Mouse (Mus musculus) adrenal gland, adult 18-20 months (tissue): ENCODE data around the gene Erlec1. TPM values are rescaled to one million over a fixed set of nuclear protein-coding genes. Genes with fewer than 3 reads are reported as not detected.
A peak's percentile ranks its signal among the peaks of the same experiment; 100 is the strongest.

Experiments
- DNase-seq, 2 experiments: peaks; one replicate each; pipeline ENCODE4 v3.0.0; 2021 to 2022; ENCODE audit warnings: low spot score in 2 of 2
- long read RNA-seq, 2 experiments: library from polyadenylated mRNA; stranded (forward); transcript quantifications; one replicate each; pipeline ENCODE4 v2.0.0; 2021
- total RNA-seq, 2 experiments: library from RNA; stranded (reverse); gene quantifications; 1 replicate in 1 of 2; 2 replicates in 1 of 2; pipeline ENCODE4 v1.2.3; 2021

Gene Erlec1
- 10 to 100 TPM; 50.0 to 70.6 TPM for total RNA-seq
- long read RNA-seq, experiment 1, transcript Erlec1-201 (14 exons, 2,532 nt), result major isoform, 9 of 11 reads
- long read RNA-seq, experiment 1, partial matches to known transcripts, result 0 of 11 reads
- long read RNA-seq, experiment 1, other reads (novel, unspliced or antisense), result 2 of 11 reads
- long read RNA-seq, experiment 2, transcript Erlec1-201 (14 exons, 2,532 nt), result major isoform, 7 of 24 reads
- long read RNA-seq, experiment 2, partial matches to known transcripts, result 10 of 24 reads
- long read RNA-seq, experiment 2, other reads (novel, unspliced or antisense), result 6 of 24 reads

DNA sequence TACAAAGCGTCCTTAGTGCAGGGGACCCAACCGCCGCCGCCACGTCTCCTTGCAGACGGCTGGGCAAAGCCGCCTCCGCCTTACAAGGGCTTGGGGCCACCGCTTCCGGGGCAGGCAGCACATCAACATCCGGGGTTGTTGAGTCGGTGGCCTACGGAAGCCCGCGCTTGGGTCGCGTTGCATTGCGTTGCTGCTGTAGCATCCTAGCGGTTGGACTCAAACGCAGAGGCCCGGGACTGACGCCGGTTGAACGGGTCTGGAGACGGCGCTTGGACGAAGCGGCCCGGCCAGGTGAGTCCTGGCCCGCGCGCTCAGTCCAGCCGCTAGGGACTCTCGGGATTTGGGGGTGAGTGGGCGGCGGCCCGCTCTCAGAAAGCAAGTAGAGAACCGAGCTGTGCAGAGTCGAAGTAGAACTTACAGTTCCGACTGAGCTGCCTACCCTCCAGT is at the start of gene Erlec1:
Gene Erlec1, minus strand, starts transcription at position 57 of the 447 bp plus-strand sequence.
- peak; percentile 77 to 80 for DNase-seq

DNA sequence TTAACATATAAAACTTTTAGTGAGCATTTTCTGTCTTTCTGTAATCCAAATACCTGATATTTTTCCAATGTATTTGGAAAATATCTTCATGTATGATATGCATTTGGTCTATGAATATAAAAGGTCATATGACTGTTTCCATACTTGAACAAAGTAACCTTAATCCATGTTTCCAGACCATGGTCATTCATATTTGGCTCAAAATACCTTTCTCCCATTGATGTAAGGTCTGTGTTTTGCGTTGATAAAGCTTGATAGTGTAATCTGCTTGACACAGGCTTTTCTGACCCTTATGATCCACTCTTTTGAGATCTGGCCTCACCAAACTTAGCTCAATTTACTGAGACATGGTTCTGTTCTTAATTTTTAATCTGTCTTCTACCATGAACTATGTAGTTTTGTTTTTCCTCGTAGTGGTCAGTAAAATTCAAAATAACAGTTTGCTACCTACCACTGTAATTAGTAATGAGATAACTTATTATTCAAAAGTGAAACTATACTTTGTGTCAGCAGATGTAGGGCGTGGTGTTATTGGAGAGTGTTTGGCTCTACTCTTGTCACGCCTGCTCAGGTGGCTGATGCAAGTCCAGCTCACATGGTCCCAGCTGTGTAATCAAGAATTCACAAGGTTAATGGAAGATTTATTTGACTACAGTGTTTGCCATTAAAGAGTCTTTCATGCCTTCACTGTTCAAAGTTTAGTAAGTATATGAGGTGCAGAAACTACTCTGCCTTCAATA is 47.2 kb upstream of the Erlec1 start:
- DNase-seq, result no peak

DNA sequence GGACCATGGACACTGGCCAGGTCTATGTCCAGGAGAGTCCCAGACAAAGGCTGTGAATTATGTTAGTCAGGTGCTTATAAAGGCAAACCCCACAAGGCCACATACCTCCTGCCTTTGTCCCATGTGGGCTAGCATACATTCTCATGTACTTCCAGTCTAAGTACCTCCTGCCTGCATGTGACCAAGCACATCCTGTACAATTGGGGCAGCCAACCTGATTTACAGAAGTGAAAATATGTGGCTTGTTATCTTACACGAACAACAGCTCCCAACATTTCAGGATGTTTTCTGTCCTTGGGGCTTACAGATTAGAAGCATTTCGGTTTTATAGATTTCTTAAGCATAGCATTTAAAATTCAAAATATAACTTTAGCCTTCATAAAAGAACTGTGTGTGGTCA is 45.9 kb upstream of the Erlec1 start:
- no peak for DNase-seq

DNA sequence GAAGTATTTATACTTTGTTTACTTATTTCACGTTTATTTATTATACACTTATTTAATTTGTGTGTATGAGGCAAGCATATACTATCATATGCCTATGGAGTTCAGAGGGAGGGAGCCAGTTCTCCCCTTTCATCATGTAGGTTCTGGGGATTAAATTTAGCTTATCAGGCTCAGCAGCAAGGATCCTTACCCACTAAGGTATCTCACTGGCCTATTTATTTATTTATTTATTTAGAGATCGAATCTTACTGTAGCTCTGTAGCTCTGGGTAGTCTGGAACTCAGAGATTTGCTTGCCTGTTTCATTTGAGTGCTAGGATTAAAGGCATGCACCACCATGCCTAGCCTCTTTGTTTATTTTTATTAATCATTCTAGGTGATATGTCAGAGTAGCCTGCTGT is 44.6 kb upstream of the Erlec1 start:
- no peak for DNase-seq

DNA sequence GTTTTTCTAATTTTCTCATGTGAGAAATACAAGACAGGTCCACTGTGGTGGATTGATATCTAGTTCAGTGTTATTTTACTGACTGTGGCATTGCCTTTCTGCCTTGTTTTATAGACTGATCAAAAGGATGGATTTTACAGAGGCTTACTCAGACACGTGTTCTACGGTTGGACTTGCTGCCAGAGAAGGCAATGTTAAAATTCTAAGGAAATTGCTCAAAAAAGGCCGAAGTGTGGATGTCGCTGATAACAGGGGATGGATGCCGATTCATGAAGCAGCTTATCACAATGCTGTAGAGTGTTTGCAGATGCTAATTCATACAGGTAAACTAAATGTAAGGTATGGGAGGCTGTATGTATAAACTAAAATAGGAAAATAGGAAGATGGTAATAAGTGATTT is 44.1 kb upstream of the Erlec1 start:
- no peak for DNase-seq

DNA sequence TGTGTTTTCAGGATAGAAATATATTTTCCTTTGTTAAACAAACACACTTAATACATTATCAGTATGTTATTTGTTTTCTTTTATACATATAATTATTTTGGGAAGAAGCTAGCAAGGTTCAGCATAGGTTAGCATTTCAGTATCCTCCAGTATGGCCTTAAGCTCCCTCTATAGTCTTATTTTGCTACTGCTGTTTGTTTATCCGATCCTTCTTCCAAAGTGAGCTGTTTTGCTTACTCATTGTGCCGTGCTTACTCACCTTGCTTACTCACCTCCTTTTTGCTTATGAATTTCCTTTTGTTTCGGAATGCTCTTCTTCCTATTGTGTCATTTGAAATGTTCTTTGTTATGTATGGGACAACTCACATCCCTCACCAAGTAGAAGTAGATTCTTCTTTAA is 42.5 kb upstream of the Erlec1 start:
- no peak for DNase-seq

DNA sequence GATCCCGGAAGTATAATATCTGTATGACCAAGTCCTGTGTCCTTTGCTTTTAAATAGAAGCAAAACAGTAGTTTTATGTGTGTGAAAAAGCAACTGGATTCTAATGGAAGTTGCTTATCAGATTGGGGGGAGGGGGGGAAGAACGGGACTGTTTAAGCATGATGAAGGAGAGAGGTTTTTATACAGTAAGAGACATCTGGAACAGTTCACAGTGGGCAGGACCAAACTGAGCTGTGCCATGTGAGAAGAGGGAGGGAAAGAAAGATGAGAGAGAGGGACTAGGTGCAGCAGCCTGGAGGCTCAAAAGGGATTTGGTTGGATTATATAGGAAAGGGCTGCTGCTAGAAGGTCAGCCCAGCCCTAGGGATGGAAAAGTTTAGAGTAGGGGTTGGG is 32.5 kb upstream of the Erlec1 start:
- DNase-seq, result no peak

DNA sequence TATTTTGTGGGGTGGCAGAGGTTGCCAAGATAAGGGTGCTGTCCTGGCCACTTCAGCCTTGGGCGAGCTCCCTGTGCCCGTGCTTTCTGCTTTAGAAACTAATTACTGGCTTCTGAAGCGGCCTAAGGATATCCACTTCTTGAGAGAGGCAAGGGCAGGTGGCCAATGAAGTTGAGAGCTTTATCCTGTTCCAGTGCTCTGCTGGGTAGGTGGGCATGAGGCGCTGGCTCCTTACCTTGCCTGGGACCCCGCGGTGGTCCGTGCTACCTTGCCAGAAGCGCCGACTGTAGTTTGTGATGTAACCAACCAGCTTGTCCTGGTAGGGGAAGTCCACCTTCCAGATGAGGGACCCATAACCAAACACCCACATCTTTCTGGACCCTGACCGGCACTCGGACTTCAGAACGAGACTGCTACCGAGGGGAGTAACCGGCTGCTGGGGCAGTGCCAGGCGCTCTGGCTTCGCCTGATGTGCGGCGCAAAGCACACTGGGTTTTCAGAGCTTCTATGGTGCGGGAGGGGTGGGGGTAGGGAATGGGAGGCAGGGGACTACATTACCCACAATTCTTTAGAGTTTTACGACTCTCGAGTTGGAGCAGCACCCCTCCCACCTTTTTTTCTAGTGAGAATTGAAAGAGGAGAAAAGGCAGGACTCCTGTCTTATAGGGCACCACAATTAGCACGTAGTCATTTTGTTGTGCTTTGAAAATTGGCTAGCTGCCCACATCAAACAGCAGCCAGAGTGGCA is 31.9 kb upstream of the Erlec1 start, which contains the start of gene Chac2:
Gene Chac2, minus strand, starts transcription at position 474 of the 748 bp plus-strand sequence.
- peak; percentile 75 to 77 for DNase-seq

DNA sequence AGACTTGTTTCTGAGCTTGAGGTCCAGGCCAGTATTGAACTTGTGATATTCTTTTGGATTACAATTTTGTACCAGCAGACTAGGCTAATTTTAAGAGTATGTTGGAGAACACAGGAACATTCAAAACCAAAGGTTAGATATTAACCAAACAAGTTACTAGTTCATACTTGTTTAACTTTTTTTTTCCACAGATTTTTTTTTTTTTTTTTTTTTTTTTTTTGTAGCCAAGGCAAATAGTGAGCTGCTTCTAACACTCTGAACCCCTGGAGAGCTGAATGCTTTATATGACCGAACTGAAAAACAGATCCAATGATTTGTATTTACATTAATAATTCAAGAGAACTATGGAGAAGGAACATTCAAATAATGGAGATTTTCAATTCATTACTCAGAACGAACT is 31.1 kb upstream of the Erlec1 start:
- no peak for DNase-seq

DNA sequence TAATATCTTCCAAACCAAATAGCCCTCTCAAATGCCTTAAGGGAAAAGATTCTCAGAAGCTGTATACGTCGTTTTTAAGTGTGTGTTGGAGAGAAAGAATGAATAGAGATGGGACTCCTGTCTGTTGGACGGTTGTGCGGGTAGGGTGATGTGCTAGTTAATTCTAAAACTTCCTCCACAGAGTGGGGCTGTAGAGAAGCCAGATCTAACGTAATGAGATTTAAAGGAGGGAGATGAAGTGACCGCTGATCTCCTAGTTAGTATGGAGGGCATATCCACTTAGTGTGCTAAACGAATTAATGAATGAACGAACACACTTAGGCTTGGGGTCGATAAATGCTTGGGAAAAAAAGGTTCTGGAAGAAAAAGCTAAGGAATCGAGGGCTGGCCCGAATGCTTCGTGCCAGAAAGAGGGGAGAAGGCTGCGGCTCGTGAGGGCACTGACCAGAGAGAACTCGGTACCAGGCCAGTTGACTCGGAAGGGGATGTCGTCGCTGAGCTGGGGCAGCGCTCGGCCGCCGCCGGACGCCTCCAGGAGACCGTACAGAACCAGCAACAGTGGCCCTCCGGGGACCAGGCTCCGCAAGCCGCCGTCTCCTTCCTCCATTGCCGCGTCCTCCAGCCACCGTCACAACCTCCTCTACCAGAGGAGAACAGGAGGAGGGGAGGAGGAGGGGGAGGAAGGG is 523 bp downstream of the Erlec1 start:
- peak; percentile 44 to 48 for DNase-seq

DNA sequence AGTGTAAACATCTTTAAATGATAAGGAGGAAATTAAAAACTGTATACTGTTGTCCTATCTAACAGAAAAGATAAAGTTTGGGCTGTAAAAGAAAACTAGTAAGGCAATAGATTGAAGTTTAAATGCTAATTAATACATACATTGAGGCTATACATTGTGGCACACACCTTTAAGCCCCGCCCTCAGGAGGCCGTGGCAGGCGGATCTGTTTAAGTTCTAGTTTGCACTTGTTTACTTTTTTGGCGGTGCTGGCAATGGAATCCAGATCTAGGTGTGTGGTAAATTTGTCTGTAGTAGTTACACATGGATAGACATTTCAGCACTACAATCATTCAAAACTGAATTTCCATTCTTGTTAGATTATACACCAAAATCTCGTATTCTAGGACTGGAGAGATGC is 1.3 kb downstream of the Erlec1 start:
- no peak for DNase-seq

DNA sequence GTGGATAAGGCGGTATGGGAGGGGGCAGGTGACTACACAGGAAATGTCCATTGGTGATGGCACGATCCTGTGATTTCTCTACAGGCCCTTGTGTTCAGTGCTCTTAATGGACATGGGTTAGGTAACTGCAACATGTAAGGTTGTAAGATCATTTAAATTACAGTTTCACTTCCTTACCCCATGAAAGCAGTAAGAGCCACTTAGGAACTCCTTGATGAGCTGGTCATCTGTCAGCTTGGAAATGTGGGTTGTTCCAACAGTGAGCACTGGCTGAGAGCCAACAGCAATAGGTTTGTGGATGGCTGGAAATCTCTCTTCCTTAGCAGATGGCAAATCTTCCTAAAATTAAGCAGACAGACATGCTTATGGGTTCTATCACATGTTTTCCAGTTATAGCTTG is 10.6 kb downstream of the Erlec1 start:
- DNase-seq, result no peak

DNA sequence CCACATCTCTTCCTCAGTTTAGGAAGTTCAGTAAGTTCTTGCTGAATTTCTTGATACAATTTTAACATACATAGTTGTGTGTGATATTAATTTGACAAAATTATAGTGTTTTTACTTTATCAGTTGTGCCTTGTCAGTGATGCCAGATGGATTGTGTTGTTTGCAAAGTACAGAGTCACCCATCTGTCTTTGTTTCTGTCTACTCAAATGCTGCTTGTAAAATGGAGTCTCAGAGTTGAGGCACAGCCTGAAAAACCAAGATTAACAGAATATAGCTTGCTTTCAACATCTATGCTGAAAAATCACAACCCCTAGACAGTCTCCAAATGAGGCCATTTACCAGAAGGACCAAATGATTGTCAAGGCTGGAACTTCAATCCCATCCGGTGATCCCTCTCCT is 25.6 kb downstream of the Erlec1 start:
- no peak for DNase-seq

DNA sequence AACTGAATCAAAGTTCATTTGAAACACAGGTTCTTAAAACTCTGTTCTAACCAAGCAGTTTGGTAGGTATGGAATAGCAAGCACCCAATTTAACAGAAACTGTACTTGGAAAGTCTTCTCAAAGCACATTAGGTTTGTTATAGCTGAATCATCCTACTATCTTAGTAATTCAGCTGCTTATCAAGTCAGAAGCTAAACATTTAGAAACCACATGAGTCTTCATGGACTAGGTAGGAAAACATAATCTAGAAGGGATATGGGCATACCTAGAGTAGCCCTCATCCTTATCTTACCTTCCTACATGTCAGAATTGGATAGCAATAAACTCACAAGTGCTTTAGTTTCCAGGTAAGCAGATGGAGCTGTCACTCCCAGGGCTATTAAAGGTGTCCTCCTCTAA is 26.1 kb downstream of the Erlec1 start:
- DNase-seq, result no peak

DNA sequence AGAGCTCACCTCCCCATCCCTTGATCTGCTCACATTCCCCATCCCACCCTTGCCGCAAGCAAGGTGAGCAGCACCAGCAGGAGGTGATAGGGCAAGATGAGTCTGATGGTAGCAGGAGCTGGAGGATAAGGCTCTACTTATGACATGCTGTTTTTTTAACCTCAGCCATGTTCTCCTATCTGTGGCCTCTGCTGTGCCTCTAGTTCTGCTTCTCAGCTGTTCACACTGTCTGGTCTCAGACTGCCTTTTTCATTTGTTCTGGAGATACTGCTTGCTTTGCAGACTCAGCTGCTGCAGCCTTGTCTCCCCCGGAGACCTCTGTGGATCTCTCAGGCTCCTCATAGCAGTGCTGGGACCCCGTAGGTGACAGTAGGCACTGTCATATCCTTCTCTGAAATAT is 30.9 kb downstream of the Erlec1 start:
- no peak for DNase-seq

DNA sequence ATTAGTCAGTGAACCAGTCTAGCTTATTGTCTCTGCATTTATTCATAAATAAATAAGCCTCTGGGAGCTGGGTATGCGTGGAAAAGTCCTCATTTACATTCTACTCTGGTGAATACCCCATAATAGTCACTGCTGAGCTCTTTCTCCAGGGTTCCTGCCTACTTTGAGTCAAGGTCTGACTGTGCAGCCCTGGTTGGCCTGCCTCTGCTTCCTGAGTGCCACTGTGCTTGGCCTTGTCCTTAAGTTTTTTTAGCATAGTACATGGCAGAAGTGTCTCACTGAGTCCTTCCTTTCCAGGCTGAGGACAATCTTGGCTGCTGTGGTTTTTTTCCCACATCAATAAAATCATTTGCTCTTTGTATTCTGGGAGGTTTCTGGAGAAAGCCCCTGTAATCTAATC is 33.5 kb downstream of the Erlec1 start:
- no peak for DNase-seq

DNA sequence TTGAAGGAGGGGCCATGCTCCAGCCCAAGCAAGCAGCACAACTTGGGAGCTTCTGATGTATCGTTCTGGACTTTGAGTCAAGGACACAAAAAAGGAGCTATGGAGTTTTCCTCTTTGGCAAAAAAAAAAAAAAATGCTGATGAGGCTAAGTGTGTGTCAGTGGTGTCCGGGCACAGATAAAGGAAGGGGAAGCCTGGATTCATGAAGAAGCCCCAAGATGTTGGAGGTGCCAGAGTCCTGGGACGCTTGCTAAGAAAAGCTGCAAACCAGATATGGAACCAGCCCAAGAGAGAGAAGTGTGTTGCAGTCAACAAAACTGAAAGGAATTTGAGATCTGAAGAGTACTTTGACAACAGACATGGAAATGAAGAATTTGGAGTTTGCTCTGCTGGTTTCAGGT is 41.8 kb downstream of the Erlec1 start:
- DNase-seq, result no peak

DNA sequence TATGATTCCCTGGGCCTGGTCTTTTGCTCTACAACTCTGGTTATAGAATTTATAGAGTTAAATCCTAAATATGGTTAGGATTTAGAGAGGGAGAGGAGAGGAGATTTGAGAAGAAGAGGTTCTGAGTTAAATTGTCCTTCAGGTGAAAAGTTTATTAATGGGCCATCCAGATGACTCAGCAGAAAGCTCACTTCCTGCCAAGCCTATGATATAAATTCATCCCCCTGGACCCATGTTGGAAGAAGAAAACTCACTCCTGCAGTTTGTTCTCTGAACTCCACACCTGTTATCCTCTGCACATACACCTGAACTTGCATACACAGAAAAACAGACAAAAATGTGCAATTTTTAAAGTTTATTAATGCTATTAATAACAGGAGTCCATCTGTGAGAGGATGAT is 54.8 kb downstream of the Erlec1 start:
- no peak for DNase-seq

DNA sequence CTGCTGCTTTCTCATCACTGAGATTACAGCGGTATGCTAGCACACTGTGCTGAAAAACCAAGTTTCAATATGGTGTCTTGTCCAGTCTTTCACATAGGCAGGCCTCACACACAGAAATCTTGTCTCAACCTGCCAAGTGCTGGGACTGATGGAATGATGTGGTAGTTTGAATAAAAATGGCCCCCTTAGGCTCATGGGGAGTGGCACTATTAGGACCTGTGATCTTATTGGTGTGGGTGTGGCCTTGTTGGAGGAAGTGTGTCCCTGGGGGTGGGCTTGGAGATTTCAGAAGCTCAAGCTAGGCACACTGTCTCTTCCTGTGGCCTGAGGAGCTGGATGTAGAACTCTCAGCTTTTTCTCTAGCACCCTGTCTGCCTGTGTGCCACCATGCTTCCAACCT is 57.9 kb downstream of the Erlec1 start:
- no peak for DNase-seq

DNA sequence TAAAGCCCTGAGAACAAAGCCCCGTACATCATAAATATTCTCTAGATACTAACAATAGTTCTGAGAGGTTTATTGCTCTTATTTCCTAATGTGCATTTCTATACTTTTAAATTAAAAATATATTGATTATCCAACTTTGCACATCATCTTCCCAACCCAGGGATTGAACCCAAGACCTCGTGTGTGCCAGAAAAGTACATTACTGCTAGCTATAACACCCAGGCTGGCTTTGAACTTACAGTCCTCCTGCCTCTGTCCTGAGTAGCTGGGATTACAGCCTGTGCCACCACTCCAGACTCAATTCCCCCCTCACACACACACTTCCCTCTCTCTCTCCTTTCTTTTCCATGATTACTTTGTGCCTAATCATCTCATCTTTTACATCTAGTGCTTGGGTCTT is 66.0 kb downstream of the Erlec1 start:
- no peak for DNase-seq

DNA sequence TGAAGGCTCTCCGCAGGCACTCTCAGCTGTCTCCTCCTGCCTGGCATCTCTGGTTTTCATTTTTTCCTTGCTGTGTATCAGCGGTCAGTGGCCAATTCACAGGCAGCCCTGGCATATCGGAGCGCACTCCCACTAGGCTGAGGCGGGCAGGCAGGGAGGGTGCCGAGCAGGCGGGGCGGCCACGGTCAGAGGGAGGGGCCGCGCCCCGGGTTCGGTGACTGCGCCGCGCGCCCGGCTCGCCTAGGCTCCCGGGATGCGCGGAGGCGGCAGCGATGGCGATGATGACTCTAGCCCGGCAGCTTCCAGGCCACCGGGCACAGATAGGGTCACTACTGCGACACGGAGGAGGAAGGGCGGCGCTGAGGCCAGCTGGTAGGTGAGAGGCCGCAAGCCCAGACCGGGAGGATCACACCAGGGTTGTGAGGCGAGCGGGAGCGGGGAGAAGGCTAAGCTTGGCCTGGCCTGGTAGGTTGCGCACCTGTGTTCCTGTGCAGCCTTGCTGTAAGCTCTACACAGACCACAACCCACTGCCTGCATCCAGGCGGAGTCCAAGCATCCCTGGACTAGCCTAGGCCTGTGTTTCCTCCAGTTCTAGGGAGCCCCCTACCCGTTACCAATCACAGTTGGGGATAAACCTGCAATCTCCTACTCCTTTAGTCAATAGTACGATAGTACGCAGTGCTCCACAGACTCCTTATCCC is 68.8 kb downstream of the Erlec1 start, which contains the start of the genes Gpr75 and Asb3:
Gene Gpr75, plus strand, starts transcription at position 188 of the 701 bp plus-strand sequence.
Gene Asb3, plus strand, starts transcription at position 246 of the 701 bp plus-strand sequence.
- peak; percentile 69 to 73 for DNase-seq
